ENCODE assay signal across 14 mouse cellular contexts in the genomic region with DNA sequence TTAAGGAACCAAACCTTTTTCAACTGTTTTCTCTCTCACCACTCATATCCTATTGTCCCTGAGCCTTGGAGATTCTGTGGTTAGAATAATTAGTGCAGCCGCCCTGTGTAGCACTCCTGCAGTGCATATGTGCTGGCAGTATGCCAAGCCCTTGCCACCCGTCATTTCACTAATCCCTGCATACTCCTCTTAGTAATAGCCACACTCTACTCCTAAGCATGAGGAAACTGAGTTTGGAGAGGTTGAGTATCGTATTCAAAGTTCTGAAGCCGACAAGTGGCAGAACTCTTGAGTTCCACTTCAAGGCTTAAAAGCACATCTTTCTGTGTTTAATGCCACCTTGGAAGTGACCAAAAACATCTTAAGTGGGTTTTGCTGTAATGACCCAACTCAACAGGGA. TPM values are rescaled to one million over a fixed set of nuclear protein-coding genes. Genes with fewer than 3 reads are reported as not detected.
DNase-seq lines count a peak whose midpoint lies in the region; ATAC-seq lines count a peak whose summit lies in the region.
"Had no signal": no experiment of that assay in that cellular context is flagged by ENCODE, and none has a peak within 500 bp of the region (broad histone marks: within the 10 kb centered on the region; RNA-seq: fewer than 3 reads in every experiment).

No protein-coding gene starts in this region.

- 0 out of 2 replicates have a peak, but pooled peaks have one; percentile 42 for ATAC-seq in kidney, embryonic 16.5 days (ENCODE audit: low FRiP score, low TSS enrichment)

- H3K4me2 ChIP-seq in kidney, embryonic 16.5 days (replicated peaks; ENCODE audit: low read depth, low read length), result no peak overlapping the region
- H3K4me2 ChIP-seq: hindbrain, embryonic 15.5 days; limb, embryonic 13.5 days had no signal

- no peaks in the 10 kb centered on the region for H3K27me3 ChIP-seq in kidney, embryonic 16.5 days (ENCODE audit: insufficient read depth, low read length)
- H3K27me3 ChIP-seq: CH12.LX; hindbrain, embryonic 15.5 days; limb, embryonic 13.5 days; megakaryocyte, embryonic 14.5 days had no signal

- no peak overlapping the region for H3K9ac ChIP-seq in kidney, embryonic 16.5 days (replicated peaks; ENCODE audit: low read length)
- H3K9ac ChIP-seq: hindbrain, embryonic 15.5 days; limb, embryonic 13.5 days had no signal

- 0 out of 2 replicates have a peak, but pooled peaks cover 11% of the 10 kb centered on the region for H3K4me1 ChIP-seq in kidney, embryonic 16.5 days (ENCODE audit: insufficient read depth, low read length)
- H3K4me1 ChIP-seq in brown adipose tissue, adult 24 weeks (ENCODE audit: control insufficient read depth, insufficient read depth, insufficient read length, low read length), result peaks cover 13% of the 10 kb centered on the region
- H3K4me1 ChIP-seq: hindbrain, embryonic 15.5 days had no signal

- H3K36me3 ChIP-seq in kidney, embryonic 16.5 days (ENCODE audit: insufficient read depth, low read length), result no peaks in the 10 kb centered on the region

- DNase-seq in kidney, postnatal 14 days, result no peak
- peak; percentile 25 for DNase-seq in MN1 (ENCODE audit: low spot score)
- DNase-seq in lung, postnatal 10 days, result peak; percentile 9
- DNase-seq in spleen, postnatal 4 days (ENCODE audit: low spot score in 2 of 2), result no peak
- no peak for DNase-seq in cerebellum, adult 18-20 months
- DNase-seq: adrenal gland, postnatal 10 days; gastrocnemius, postnatal 14 days; thymus, adult 18-20 months had no signal

- no peaks in the 10 kb centered on the region for H3K9me3 ChIP-seq in kidney, embryonic 16.5 days (ENCODE audit: low read length)
- H3K9me3 ChIP-seq: hindbrain, embryonic 15.5 days; limb, embryonic 13.5 days; megakaryocyte, embryonic 14.5 days had no signal

- no peak overlapping the region for H3K4me3 ChIP-seq in kidney, embryonic 16.5 days (ENCODE audit: low read length)
- no peak overlapping the region for H3K4me3 ChIP-seq in brown adipose tissue, adult 24 weeks (ENCODE audit: insufficient read depth, low read depth, low read length)
- H3K4me3 ChIP-seq: hindbrain, embryonic 15.5 days; limb, embryonic 13.5 days; megakaryocyte, embryonic 14.5 days had no signal

- 71% methylated on average over 4 of the region's 4 CpGs for WGBS in kidney, embryonic 16.5 days

- H3K27ac ChIP-seq in kidney, embryonic 16.5 days (ENCODE audit: low read length), result no peak overlapping the region
- H3K27ac ChIP-seq in brown adipose tissue, adult 24 weeks (replicated peaks; ENCODE audit: low read depth, low read length), result peak overlapping the region; percentile 36
- H3K27ac ChIP-seq: hindbrain, embryonic 15.5 days; limb, embryonic 13.5 days had no signal

RNA-seq across cellular contexts. Expression of a gene that starts 35.6 kb away (rescaled TPM):
- polyA plus RNA-seq in kidney, embryonic 16.5 days (2015; fragmentation: Nextera tagmentation; extraction: Ambion mirVana), result 74.5 and 75.4 TPM in 2 replicates
- polyA plus RNA-seq in brown adipose tissue, adult 24 weeks (2012; ENCODE audit: insufficient read depth, insufficient read length, missing spikeins), result 20.0 and 23.1 TPM in 2 replicates

RNA-seq across cellular contexts. Expression of a gene that starts 35.9 kb away (rescaled TPM):
- polyA plus RNA-seq in kidney, embryonic 16.5 days (2015; fragmentation: Nextera tagmentation; extraction: Ambion mirVana), result 27.3 and 31.7 TPM in 2 replicates
- 32.9 and 33.1 TPM in 2 replicates for polyA plus RNA-seq in brown adipose tissue, adult 24 weeks (2012; ENCODE audit: insufficient read depth, insufficient read length, missing spikeins)

RNA-seq across cellular contexts. Expression of a gene that starts 58.1 kb away (rescaled TPM):
- polyA plus RNA-seq in kidney, embryonic 16.5 days (2015; fragmentation: Nextera tagmentation; extraction: Ambion mirVana), result 39.9 and 40.1 TPM in 2 replicates
- 1.8 and 2.3 TPM in 2 replicates for polyA plus RNA-seq in brown adipose tissue, adult 24 weeks (2012; ENCODE audit: insufficient read depth, insufficient read length, missing spikeins)

Comparison
In these comparisons a context has a peak if more than half of its experiments do, and no peak if none do; other contexts are left out.
1. DNase-seq: peak in MN1 (single experiment) and lung, postnatal 10 days (single experiment); none in kidney, postnatal 14 days (single experiment), spleen, postnatal 4 days (0 of 2) and cerebellum, adult 18-20 months (0 of 2).
2. RNA of a gene that starts 58.1 kb away (polyA plus RNA-seq): 39.9 to 40.1 TPM in kidney, embryonic 16.5 days; 1.8 to 2.3 TPM in brown adipose tissue, adult 24 weeks; every median in the first group is over 10 times any median in the second.